Mouse (Mus musculus) thymus, postnatal 10 days (tissue): ENCODE measurements around the gene Lhx3.

ENCODE experiments used
- DNase-seq, 2 experiments: peaks; one replicate each; pipeline ENCODE4 v3.0.0; 2021; ENCODE audit warnings: low spot score in 2 of 2

Gene Lhx3

DNA sequence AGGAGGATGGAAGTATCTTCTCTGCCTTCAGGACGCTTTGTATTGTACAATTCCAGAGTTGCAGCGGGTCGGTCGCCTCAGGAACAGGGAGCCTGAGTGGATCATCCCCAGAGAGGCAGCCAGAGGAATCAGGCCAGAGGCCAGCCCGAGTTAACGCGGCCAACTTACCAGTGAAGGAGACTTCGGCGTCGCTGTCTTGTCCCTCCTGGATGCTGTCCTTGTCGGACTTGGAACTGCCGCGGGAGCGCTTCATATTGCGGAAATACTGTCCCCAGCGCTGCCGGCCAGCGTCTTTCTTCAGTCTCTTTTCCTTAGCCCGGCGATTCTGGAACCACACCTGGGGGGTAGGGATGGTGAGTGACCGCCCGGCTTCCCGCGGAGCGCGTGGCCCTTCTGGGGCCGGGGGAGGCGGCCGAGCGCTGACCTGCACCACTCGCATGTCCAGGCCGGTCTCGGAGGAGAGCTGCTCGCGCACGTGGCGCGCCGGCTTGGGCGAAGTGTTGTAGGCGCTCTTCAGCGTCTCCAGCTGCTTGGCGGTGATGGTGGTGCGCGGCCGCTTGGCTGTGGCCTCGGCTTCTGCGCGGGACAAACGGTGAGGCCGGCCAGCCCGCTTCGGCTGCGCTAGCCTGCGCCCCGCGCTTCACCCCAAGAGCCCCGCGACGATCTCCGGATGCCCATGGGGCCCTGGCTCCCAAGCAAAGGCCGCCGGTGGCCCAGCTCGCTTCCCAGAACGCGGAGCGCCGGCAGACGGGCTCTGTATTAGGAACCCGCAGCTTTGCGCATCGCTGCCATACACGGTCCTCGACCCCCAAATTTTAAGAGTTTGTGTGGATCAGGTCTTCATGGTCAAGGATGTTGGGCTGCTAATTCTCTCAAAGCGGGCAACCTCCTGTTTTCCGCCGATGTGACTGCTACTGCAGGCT is 5.9 kb downstream of the Lhx3 start:
- no peak for DNase-seq

GRCm38 (mm10) chr2:26198488-26198887 is 9.6 kb downstream of the Lhx3 start:
- DNase-seq = no peak

DNA sequence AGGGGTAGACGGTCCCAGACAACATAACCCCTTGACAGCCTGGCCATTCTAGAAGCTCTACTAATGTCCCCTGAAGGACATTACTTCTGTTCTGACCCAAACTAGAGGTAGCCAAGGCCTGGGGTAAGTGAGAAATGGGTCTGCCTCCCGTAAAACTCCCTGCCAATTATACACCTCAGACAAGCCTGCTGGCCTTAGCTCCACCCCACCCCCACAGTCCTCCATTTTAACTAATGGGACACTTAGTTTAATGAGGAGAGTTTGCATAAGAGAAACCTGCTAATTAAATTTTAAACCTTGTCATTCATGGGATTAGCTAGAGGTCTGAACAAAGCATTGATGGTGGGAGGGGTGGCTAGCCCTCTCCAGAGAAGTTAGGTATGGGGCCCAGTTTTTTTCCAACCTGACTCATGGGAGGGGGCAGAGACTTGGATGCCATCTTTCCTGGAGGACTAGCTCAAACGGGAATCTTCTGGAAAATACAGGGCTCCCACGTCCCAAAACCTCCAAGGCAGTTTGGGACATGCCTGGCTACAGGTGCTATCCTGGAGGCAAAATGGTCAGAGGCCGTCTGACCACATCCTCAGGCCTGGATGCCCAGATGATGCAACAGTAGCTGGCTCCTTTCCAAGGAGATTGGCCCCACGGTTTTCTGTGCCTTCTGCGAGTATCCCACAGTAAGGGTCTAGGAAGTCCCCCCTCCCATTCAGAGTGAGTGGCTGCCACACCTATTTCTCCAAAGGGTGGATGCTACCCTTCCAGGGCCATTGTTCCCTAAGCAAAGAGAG is 13.3 kb downstream of the Lhx3 start:
- DNase-seq = no peak

GRCm38 (mm10) chr2:26188517-26188916 is 19.6 kb downstream of the Lhx3 start:
- DNase-seq = no peak

DNA sequence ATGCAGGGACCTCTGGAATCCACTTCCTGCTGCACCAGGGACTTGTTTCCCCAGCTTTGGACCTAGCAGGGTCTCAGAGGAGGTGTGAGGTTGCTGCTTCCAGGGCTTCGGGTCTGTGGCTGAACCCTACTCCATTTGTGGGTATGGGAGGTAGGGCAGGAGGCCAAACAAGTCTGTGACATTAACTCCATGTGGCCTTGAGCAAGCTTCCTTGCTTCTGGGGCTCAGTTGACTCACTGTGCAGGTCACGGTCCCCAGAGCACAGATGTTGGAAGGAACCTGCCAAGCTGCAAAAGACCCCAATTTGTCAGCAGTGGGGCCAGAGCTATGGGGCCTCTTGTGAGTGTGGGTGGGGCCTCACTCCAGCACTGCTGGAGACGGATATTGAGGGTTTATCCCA is 23.7 kb downstream of the Lhx3 start:
- DNase-seq = no peak

- peak; percentile 44 to 81 for DNase-seq
Measured at GRCm38 (mm10) chr2:26182646-26183045, 25.4 kb downstream of the Lhx3 start.

GRCm38 (mm10) chr2:26177189-26177588 is 30.9 kb downstream of the Lhx3 start:
- DNase-seq = no peak

GRCm38 (mm10) chr2:26176731-26177130 is 31.4 kb downstream of the Lhx3 start:
- DNase-seq = no peak

- no peak for DNase-seq
Measured at GRCm38 (mm10) chr2:26175191-26175590, 32.9 kb downstream of the Lhx3 start.

- no peak for DNase-seq
Measured at GRCm38 (mm10) chr2:26172166-26172565, 35.9 kb downstream of the Lhx3 start.

- no peak for DNase-seq
Measured at GRCm38 (mm10) chr2:26170376-26170775, 37.7 kb downstream of the Lhx3 start.

DNA sequence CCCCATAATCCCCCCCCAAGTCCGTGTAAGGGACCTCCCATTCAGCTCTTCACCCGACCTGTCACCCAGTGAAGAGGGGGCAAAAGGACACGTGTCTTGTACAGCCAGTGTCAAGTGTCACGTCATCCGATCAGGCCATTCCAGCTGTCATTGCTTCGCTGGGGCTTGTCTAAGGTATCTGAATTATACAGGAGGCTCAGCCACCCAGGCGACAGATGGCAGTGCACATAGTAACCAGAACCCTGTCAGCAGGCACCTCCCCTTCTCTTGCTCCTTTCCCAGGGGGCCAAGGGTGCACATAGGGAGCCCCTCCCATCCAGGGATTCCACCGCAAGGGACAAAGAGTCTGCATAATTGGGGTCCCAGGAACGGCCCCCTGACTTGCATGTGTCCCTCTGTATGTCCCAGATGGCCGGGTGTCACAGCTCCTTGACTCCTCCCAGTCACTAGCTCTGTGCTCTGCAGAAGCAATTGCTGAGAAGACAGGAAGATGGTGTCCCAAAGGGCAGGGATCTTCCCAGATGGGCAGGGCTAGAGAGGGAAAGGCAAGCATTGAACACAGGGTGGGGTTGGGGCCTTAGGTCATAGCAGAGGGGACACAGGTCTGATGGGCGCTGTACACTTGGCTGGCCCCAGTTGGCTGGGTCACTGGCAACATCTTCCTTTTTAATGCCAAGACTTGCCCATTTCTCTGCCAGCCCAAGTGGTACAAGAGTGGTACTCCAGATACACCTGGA is 39.1 kb downstream of the Lhx3 start:
- no peak for DNase-seq

DNA sequence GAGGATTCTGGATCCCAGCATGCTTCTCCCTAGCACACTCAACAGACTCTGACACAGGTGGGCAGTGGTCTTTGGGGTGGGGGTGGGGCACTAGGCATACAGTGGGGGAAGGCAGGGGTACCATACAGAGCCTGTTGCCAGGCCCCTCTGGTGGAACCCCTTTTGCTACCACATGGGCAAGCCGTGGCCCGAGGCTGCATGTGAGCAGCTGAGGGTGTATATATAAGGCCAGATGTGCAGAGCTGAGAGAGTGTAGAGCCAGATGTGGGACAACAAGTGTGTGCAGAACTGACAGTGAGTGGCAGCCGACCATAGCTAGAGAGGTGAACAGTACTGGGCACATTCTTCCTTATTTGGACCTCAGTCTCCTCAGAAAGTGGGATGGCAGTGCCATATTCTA is 41.2 kb downstream of the Lhx3 start:
- no peak for DNase-seq

DNA sequence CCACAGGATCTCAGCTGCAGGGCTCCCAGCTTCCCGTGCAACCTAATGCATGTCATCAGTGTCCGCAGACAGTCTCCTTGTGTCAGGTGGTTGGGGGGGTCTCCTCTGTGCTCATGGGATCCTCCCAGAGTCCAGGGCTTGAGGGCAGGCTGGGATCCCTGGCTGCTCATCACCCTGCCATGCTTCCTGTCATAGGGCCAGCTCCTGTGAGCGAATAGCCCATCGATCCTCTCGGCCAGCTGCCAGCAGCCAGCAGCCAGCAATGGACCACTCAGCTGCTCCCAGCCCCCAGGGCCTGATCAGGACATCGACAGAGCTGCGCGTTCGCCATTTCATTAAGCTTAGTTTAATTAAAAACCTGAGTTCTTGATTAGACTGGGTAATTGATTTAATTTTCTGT is 50.0 kb downstream of the Lhx3 start:
- DNase-seq = no peak

- DNase-seq = no peak
Measured at GRCm38 (mm10) chr2:26156191-26156977, 51.7 kb downstream of the Lhx3 start.

DNA sequence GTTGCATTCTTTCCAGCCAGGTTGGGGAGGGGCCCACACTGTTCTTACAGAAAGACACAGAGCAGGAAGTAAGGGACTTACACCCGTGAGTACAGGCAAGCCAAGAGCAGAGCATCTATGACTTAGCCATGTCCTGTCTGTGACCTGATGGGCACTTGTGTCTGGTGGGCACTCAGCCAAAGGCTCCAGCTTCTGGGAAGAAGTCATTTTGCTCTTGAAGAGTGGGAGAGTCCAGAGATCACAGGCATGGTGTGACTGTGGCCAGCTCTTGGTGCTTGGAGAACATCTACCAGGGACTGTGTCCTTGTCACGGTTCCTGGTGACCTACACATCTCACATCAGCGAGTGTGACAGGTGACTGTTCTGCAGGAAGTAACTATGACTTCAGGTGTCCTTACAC is 52.4 kb downstream of the Lhx3 start:
- no peak for DNase-seq

DNA sequence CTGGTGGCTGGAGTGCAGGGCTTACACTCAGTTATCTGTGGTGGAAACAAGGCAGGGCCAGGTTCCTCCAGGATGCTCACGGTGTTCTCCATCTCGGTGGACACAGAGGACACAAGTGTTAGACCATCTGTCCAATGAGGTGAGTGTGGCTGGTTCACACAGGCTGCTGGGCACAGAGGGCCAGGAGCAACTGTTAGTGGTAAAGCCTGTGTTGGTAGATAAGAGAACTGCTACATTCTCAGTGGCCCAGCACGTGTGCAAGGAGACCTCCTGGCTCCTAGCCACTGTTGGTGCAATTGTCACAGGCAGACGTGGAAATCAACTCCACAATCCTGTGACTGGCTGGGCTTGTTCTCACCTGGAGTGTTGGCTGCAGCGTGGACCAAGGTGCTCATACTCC is 53.5 kb downstream of the Lhx3 start:
- no peak for DNase-seq

- peak in 1 of 2 experiments; percentile 64 for DNase-seq
Measured at GRCm38 (mm10) chr2:26153909-26154340, 54.2 kb downstream of the Lhx3 start.

DNA sequence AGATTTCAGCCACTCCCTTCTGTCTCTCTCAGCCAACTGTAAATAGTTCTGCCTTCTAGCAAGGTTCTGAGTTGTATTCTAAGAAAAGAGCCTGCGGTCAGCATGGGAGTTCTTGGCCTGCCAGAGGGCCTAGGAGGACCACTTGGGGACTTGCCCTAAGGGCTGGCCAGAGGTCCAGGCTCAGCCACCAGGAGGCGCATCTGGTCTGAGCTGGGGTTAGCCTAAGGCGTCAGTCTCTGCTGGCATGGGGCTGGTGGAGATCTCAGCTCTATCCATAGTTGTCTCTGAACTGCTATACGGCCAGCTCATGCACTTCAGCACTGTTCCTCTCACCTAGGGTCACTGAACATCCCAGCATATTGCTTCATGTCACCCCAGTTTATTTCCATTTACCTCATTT is 54.8 kb downstream of the Lhx3 start:
- DNase-seq = peak in 1 of 2 experiments; percentile 38
